Mouse (Mus musculus) heart, embryonic 16.5 days (tissue): Measurements from ENCODE around the gene Egfr. TPM values are rescaled to one million over a fixed set of nuclear protein-coding genes. Genes with fewer than 3 reads are reported as not detected.
A peak's percentile ranks its signal among the peaks of the same experiment; 100 is the strongest.

Experiments
- ATAC-seq: fragments of 200-750 bp; cut with Nextera tagmentation; replicated peaks from 2 replicates; pipeline ENCODE4 v1.8.0; 2017; ENCODE audit warnings: moderate number of reproducible peaks; ENCODE audit not compliant: insufficient read depth, low FRiP score; ENCODE audit errors: extremely low read depth
- H3K27ac ChIP-seq: fragments of 300-500 bp; sonication (generic); 2 replicates; pipeline ENCODE4 v1.5.1; 2014; ENCODE audit warnings: mild to moderate bottlenecking, low read length, control low read depth, moderate library complexity
- H3K27me3 ChIP-seq: fragments of 300-500 bp; sonication (generic); 2 replicates; pipeline ENCODE4 v1.6.1; 2014; ENCODE audit warnings: low read length, mixed read lengths; ENCODE audit not compliant: control insufficient read depth, insufficient read depth
- H3K36me3 ChIP-seq: fragments of 300-500 bp; sonication (generic); 2 replicates; pipeline ENCODE4 v1.6.1; 2014; ENCODE audit not compliant: control insufficient read depth, insufficient read depth
- H3K4me1 ChIP-seq: fragments of 300-500 bp; sonication (generic); 2 replicates; pipeline ENCODE4 v1.6.1; 2014; ENCODE audit warnings: low read length, mixed read lengths; ENCODE audit not compliant: control insufficient read depth, insufficient read depth
- H3K4me2 ChIP-seq: fragments of 300-500 bp; sonication (generic); 2 replicates; pipeline ENCODE4 v1.6.1; 2014; ENCODE audit warnings: low read depth, mild to moderate bottlenecking, control low read depth, low read length
- H3K4me3 ChIP-seq: fragments of 300-500 bp; sonication (generic); 2 replicates; pipeline ENCODE4 v1.5.1; 2014; ENCODE audit warnings: mild to moderate bottlenecking, control low read depth, low read length
- H3K9ac ChIP-seq: fragments of 300-500 bp; sonication (generic); 2 replicates; pipeline ENCODE4 v1.6.1; 2014; ENCODE audit warnings: low read length, control low read depth
- H3K9me3 ChIP-seq: fragments of 300-500 bp; sonication (generic); replicated peaks from 2 replicates; pipeline ENCODE4 v1.6.1; 2016; ENCODE audit warnings: low read length; ENCODE audit not compliant: control insufficient read depth
- WGBS: fragments of 180-500 bp; shearing (Covaris S2); extraction: QIAGEN DNeasy Blood & Tissue Kit; methylation state at CpG from one replicate; pipeline ENCODE4 v1.1.7; 2014; 5-methylcytosine and 5-hydroxymethylcytosine counted together
- polyA plus RNA-seq: library from polyadenylated mRNA; unstranded; fragments of >200 nt; fragmentation: Nextera tagmentation; extraction: Ambion mirVana; gene quantifications from 2 replicates; pipeline ENCODE4 v1.2.1, GENCODE M21; 2015

Gene Egfr
- polyA plus RNA-seq, 1 experiment from 2014 or later = 5.3 TPM

DNA sequence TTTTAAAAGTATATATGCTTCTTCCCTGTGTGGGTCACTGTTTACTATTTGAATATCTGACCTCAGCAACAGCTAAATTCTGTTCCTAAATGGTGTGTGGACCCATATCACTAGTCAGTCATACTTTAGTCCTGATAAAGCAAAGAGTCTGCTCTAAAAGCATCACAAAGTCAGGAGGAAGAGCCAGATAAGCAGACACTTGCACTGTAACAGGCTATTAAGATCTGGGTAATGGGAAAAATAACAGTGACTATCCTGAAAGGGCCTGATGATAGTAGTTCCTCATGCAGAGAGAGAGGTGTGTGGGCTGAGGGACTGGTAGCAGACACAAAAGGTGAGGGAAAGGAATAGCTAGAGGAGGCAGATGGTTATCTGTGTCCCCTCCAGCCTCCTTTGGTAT, 61.3 kb downstream of the Egfr start:
- H3K9ac ChIP-seq = no peak overlapping the region
- ATAC-seq = no peak
- no peaks in the 10 kb centered on the region for H3K9me3 ChIP-seq
- H3K4me1 ChIP-seq = no peaks in the 10 kb centered on the region; the same call in 1 of the 2 replicates
- no peak overlapping the region for H3K4me3 ChIP-seq
- no peaks in the 10 kb centered on the region for H3K36me3 ChIP-seq
- H3K27ac ChIP-seq = no peak overlapping the region
- H3K4me2 ChIP-seq = no peak overlapping the region
- peaks cover 5% of the 10 kb centered on the region; the same call in 1 of the 2 replicates for H3K27me3 ChIP-seq

DNA sequence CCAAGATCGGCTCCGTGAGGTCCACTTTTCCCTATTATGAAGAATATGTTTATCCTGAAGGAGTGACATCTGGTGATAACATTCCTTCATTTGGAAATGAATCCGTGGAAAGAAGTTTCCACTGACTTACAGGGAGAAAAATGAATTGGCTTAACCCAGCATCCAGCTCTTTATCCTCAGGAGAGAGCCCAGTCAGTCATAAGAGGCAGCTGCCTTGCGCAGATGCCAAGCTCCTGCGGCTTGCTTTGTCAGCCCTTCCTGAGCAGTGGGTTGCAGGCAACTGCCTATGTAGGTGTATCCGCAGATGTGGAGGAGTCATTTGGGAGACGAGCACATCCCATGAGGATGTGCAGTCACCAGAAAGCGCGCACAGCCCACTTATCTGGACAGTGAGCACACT, 64.4 kb downstream of the Egfr start:
- Histone ChIP-seq H3K4me1 (peaks cover 2% of the 10 kb centered on the region; the same call in 1 of the 2 replicates), H3K27ac (peak overlapping the region; percentile 23; the same call in 1 of the 2 replicates), H3K4me3 (no peak overlapping the region), H3K4me2 (no peak overlapping the region), H3K9ac (no peak overlapping the region), H3K9me3 (no peaks in the 10 kb centered on the region), H3K27me3 (peaks cover 3% of the 10 kb centered on the region; the same call in 1 of the 2 replicates), H3K36me3 (no peaks in the 10 kb centered on the region)
- 70% methylated on average over 9 of the region's 9 CpGs for WGBS
- 0 out of 2 replicates have a peak, but pooled peaks have one; percentile 45 for ATAC-seq

DNA sequence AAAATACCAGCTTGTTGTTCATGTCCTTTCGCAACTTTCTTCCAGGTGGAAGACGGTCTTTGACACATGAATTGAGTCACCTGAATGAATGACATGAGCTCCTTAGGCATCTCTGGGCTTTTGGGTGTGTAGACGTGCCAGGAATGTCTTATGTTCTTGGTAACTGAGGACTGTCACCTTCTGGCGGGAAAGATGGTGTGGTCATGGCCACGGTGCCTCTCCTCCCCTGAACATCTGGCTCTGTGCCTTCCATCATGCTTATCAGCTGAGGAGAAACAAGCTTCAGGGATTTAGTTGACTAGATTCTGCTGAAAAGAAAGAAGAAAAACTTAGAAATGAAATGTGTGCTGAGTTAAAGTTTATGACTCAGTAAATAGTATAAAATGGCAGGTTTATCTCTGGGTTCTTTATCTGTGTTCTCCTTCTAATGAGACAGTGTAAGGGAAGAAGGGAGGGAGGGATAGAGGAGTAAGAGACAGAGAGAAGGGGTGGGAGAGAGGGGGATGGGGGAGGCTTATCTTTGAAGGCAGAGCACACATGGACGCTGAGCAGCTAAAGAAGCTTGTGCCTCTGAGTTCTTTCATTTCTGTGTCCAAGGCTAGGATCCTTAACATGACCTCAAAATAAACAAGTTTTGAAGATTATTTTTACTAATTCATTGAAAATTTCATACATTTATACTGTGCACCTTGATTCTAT, 65.5 kb downstream of the Egfr start:
- Histone ChIP-seq H3K4me2 (no peak overlapping the region), H3K9ac (no peak overlapping the region), H3K36me3 (no peaks in the 10 kb centered on the region), H3K27ac (no peak overlapping the region; the same call in 1 of the 2 replicates), H3K9me3 (no peaks in the 10 kb centered on the region), H3K4me1 (peaks cover 2% of the 10 kb centered on the region; the same call in 1 of the 2 replicates), H3K27me3 (peaks cover 3% of the 10 kb centered on the region; the same call in 1 of the 2 replicates), H3K4me3 (no peak overlapping the region)
- 0 out of 2 replicates have a peak, but pooled peaks have one; percentile 41 for ATAC-seq
- 57% methylated on average over 6 of the region's 6 CpGs for WGBS

DNA sequence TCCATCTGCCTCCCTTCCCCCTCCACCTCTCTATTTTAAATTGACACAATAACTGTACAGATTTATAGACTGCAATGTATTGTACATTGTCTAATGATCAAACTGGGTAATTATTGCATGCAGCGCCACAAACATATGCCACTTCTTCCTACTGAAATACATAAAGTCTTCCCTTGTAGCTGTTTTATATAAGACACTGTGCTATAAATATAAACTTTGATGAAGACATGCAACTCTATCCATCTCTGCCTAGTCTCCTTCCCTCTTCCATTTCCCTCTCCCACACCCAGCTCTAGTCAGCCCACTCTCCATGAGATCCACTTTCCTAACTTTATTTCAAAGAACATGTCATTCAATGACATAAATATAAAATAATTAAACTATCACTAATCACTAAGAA, 67.4 kb downstream of the Egfr start:
- Histone ChIP-seq H3K9me3 (no peaks in the 10 kb centered on the region), H3K4me2 (no peak overlapping the region), H3K27me3 (0 out of 2 replicates have a peak, but pooled peaks cover 3% of the 10 kb centered on the region), H3K4me1 (peaks cover 2% of the 10 kb centered on the region; the same call in 1 of the 2 replicates), H3K4me3 (no peak overlapping the region), H3K36me3 (no peaks in the 10 kb centered on the region), H3K9ac (no peak overlapping the region), H3K27ac (no peak overlapping the region)
- 91% methylated on average over 1 of the region's 1 CpGs for WGBS
- no peak for ATAC-seq

DNA sequence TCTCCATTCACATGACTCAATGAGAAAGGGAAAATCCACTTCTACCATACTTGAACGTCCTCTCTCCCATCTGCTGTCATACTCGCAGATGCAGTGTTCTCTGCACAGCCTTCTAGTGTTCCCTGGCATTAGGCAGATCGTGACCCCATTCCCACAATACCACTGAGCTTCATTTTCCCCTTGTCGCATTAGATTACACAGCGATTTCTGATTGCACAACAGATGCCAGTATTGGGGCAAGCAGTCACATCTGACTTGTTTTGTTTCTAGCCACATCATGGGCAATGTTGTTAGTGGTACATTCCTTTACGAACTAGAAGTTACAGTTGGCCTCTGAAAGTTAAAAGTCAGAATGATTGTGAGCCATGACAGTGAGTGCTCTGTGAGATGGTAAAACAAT, 68.1 kb downstream of the Egfr start:
- Histone ChIP-seq H3K36me3 (no peaks in the 10 kb centered on the region), H3K9ac (no peak overlapping the region), H3K4me3 (no peak overlapping the region), H3K27ac (no peak overlapping the region), H3K4me2 (no peak overlapping the region), H3K27me3 (0 out of 2 replicates have a peak, but pooled peaks cover 3% of the 10 kb centered on the region), H3K9me3 (no peaks in the 10 kb centered on the region), H3K4me1 (peaks cover 2% of the 10 kb centered on the region; the same call in 1 of the 2 replicates)
- 85% methylated on average over 6 of the region's 6 CpGs for WGBS
- ATAC-seq = no peak

DNA sequence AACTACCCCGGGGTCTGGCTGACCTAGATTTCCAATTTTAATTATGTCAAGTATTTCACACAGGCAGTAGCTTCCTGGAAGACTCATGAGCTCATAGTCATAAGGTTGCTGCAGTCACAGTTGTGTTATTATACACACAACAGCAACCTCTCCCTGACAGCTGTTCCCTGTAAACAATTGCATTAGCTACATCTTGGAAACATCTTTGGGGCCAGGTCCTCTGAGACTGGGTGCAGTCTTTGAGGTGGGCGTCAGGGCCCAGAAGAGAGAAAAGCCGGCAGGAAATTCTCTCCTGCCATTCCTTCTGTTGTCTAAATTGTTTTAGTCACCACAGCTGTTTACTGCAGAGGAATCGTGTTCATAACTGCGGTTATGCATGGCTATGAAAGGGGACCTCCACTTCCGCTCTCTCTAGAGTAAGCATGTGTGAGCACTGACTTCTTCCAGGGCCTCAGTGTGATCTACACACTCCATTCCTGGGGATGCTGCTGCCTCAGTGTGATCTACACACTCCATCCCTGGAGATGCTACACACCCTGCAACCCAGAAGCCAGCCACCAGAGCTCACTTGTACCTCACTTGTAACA, 69.8 kb downstream of the Egfr start:
- peaks cover 2% of the 10 kb centered on the region; the same call in 1 of the 2 replicates for H3K4me1 ChIP-seq
- no peak overlapping the region for H3K4me3 ChIP-seq
- no peak overlapping the region for H3K9ac ChIP-seq
- H3K36me3 ChIP-seq = no peaks in the 10 kb centered on the region
- H3K27ac ChIP-seq = no peak overlapping the region
- H3K27me3 ChIP-seq = 0 out of 2 replicates have a peak, but pooled peaks cover 3% of the 10 kb centered on the region
- ATAC-seq = no peak
- H3K9me3 ChIP-seq = no peaks in the 10 kb centered on the region
- WGBS = 75% methylated on average over 6 of the region's 6 CpGs
- no peak overlapping the region for H3K4me2 ChIP-seq

DNA sequence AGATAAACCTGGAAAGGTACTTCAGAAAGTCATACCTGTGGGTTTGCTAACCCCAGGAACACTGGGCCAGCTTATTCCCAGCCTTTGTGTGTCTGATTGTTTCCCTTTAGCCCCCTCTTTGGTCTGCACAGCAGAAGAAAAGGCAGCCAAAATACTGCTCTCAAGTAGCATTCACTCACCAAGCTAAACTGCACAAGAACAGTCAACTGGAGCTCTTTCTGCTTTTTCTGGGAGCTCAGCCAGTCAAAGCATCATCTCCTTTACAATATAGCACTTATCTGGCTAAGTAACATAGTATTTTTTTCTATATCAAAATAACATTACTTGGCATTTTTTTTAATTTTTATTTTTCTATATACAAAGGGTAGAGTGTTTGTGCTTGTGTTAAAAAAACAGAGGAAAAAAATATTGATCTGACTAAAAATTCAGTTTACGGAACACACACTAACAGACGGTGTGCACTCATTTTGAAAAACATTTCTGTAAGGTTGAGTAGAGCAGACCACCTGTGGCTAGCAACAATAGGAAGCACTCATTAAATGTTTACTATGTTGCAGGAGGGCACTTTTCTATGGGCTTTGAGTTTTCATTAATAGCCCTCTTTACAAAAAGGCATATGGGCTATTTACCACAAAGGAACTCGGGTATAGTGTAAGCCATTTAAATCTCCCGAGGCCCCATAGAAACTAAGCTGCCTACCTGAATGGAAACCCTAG, 72.0 kb downstream of the Egfr start:
- 83% methylated on average over 4 of the region's 4 CpGs for WGBS
- H3K4me2 ChIP-seq = no peak overlapping the region
- H3K9me3 ChIP-seq = no peaks in the 10 kb centered on the region
- no peaks in the 10 kb centered on the region for H3K4me1 ChIP-seq
- H3K36me3 ChIP-seq = no peaks in the 10 kb centered on the region
- no peak overlapping the region for H3K4me3 ChIP-seq
- no peak for ATAC-seq
- no peaks in the 10 kb centered on the region for H3K27me3 ChIP-seq
- H3K27ac ChIP-seq = no peak overlapping the region
- H3K9ac ChIP-seq = no peak overlapping the region

DNA sequence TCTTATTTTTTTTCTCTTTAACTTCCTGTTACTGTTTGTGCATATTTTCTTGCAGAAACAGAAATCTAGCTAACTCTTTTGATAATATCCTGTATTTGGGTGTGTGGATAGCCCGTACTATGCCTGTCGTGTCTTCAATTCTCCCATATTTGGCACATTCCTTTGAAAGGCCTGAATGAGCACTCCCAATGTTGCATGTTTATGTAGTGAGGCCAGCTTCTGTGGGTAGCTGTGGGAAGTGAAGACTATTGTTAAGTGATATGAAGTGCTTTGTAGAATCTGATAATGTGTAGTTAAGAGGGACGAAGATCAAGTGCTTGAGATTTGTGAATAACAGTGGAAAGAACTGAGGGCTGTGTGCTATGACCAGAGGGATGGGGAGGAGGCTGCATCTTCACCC, 77.5 kb downstream of the Egfr start:
- H3K9ac ChIP-seq = no peak overlapping the region
- no peak overlapping the region for H3K4me3 ChIP-seq
- WGBS = 52% methylated on average over 3 of the region's 3 CpGs
- H3K27me3 ChIP-seq = no peaks in the 10 kb centered on the region
- H3K4me2 ChIP-seq = no peak overlapping the region
- H3K9me3 ChIP-seq = no peaks in the 10 kb centered on the region
- ATAC-seq = no peak
- H3K27ac ChIP-seq = no peak overlapping the region
- no peaks in the 10 kb centered on the region for H3K36me3 ChIP-seq
- H3K4me1 ChIP-seq = no peaks in the 10 kb centered on the region
